In genomic region chr5:68735186-68735585, GRCm38 (mm10) we compare ENCODE assay signal across 14 mouse cellular contexts.
DNase-seq lines count a peak whose midpoint lies in the region; ATAC-seq and TF ChIP-seq lines count a peak whose summit lies in the region.
"Had no signal": no experiment of that assay in that cellular context is flagged by ENCODE, and none has a peak within 500 bp of the region (broad histone marks: within the 10 kb centered on the region; RNA-seq: fewer than 3 reads in every experiment).

No protein-coding gene starts in this region.

- no peak overlapping the region for H3K27ac ChIP-seq in kidney, embryonic 14.5 days (ENCODE audit: low read depth, low read length)
- H3K27ac ChIP-seq in ES-E14 (ENCODE audit: insufficient read depth, low read depth, low read length, poor library complexity, severe bottlenecking), result no peak overlapping the region
- no peak overlapping the region for H3K27ac ChIP-seq in embryonic facial prominence, embryonic 14.5 days (replicated peaks; ENCODE audit: low read depth, low read length)
- H3K27ac ChIP-seq: limb, embryonic 12.5 days had no signal

- no peaks in the 10 kb centered on the region for H3K36me3 ChIP-seq in kidney, embryonic 14.5 days (ENCODE audit: control insufficient read depth, insufficient read depth, low read length)
- H3K36me3 ChIP-seq in ES-E14 (ENCODE audit: control insufficient read depth, insufficient read depth, low read length, poor library complexity, severe bottlenecking), result no peaks in the 10 kb centered on the region
- no peaks in the 10 kb centered on the region for H3K36me3 ChIP-seq in embryonic facial prominence, embryonic 14.5 days (ENCODE audit: control insufficient read depth, insufficient read depth, low read length)
- H3K36me3 ChIP-seq: G1E; limb, embryonic 12.5 days had no signal

- no peak overlapping the region for H3K4me3 ChIP-seq in kidney, embryonic 14.5 days (ENCODE audit: low read length)
- no peak overlapping the region for H3K4me3 ChIP-seq in ES-E14 (ENCODE audit: insufficient read depth in 1 of 2, low read depth in 1 of 2, low read length in 2 of 2, poor library complexity in 1 of 2, severe bottlenecking in 1 of 2)
- no peak overlapping the region for H3K4me3 ChIP-seq in embryonic facial prominence, embryonic 14.5 days (ENCODE audit: low read depth, low read length)
- H3K4me3 ChIP-seq: limb, embryonic 12.5 days; myocyte had no signal

- WGBS in kidney, embryonic 14.5 days, result 36% methylated on average over 5 of the region's 5 CpGs
- WGBS in embryonic facial prominence, embryonic 14.5 days, result 33% methylated on average over 5 of the region's 5 CpGs

- no peak overlapping the region for H3K4me2 ChIP-seq in kidney, embryonic 14.5 days (replicated peaks; ENCODE audit: low read depth, low read length)
- no peak overlapping the region for H3K4me2 ChIP-seq in embryonic facial prominence, embryonic 14.5 days (ENCODE audit: low read depth, low read length)
- H3K4me2 ChIP-seq: limb, embryonic 12.5 days had no signal

- H3K4me1 ChIP-seq in kidney, embryonic 14.5 days (ENCODE audit: control insufficient read depth, insufficient read depth, low read length), result no peaks in the 10 kb centered on the region
- no peaks in the 10 kb centered on the region for H3K4me1 ChIP-seq in ES-E14 (ENCODE audit: control insufficient read depth in 2 of 2, insufficient read depth in 2 of 2, low read length in 2 of 2, poor library complexity in 1 of 2)
- no peaks in the 10 kb centered on the region for H3K4me1 ChIP-seq in embryonic facial prominence, embryonic 14.5 days (ENCODE audit: control insufficient read depth, insufficient read depth, low read length)
- H3K4me1 ChIP-seq: limb, embryonic 12.5 days had no signal

- in situ Hi-C loops in ES-E14 (cut with MboI; ENCODE audit: low sequenced_read_pairs in 2 of 2, unreplicated experiment in 2 of 2), result no loop called here

- no peak for ATAC-seq in kidney, embryonic 14.5 days (ENCODE audit: low FRiP score, low TSS enrichment)
- no peak for ATAC-seq in embryonic facial prominence, embryonic 14.5 days (ENCODE audit: low read depth)
- peak; percentile 100 for ATAC-seq in megakaryocyte progenitor cell, adult 5-6 weeks (replicated peaks; ENCODE audit: poor library complexity)
- ATAC-seq: forebrain, embryonic 16.5 days had no signal

- H3K9ac ChIP-seq in kidney, embryonic 14.5 days (ENCODE audit: low read depth, low read length), result no peak overlapping the region
- no peak overlapping the region for H3K9ac ChIP-seq in ES-E14 (ENCODE audit: insufficient read depth, low read depth, low read length, poor library complexity, severe bottlenecking)
- H3K9ac ChIP-seq in embryonic facial prominence, embryonic 14.5 days (ENCODE audit: low read depth, low read length), result no peak overlapping the region
- H3K9ac ChIP-seq: limb, embryonic 12.5 days had no signal

- no peaks in the 10 kb centered on the region for H3K9me3 ChIP-seq in kidney, embryonic 14.5 days (ENCODE audit: control insufficient read depth, low read length)
- no peaks in the 10 kb centered on the region for H3K9me3 ChIP-seq in ES-E14 (ENCODE audit: control insufficient read depth, insufficient read depth, low read depth, low read length)
- H3K9me3 ChIP-seq in embryonic facial prominence, embryonic 14.5 days (ENCODE audit: control insufficient read depth, low read length), result no peaks in the 10 kb centered on the region
- H3K9me3 ChIP-seq: G1E; limb, embryonic 12.5 days had no signal

- no peaks in the 10 kb centered on the region for H3K27me3 ChIP-seq in kidney, embryonic 14.5 days (ENCODE audit: control insufficient read depth, insufficient read depth, low read length)
- no peaks in the 10 kb centered on the region for H3K27me3 ChIP-seq in embryonic facial prominence, embryonic 14.5 days (replicated peaks; ENCODE audit: control insufficient read depth, insufficient read depth, low read length)
- H3K27me3 ChIP-seq: limb, embryonic 12.5 days had no signal

- DNase-seq in kidney, adult 9 months, result peak; percentile 0
- DNase-seq in ES-E14 (ENCODE audit: low read depth, low spot score), result peak; percentile 1
- DNase-seq in embryonic facial prominence, embryonic 14.5 days (ENCODE audit: low spot score), result peak; percentile 10
- DNase-seq in ovary, postnatal 14 days (ENCODE audit: low spot score), result no peak
- no peak for DNase-seq in kidney, adult 8-10 months
- DNase-seq in frontal cortex, postnatal 25 days (ENCODE audit: low spot score in 2 of 2), result no peak
- DNase-seq: cerebellum, postnatal 36 days; kidney, postnatal 4 days had no signal

TF ChIP-seq in ES-E14, 5 proteins besides CTCF, POLR2A, EP300 and RAD21:
- TF ChIP-seq ZNF384 (IDR thresholded peaks at IDR 0.05; ENCODE audit: low read depth, low read length), result no peak
- TF ChIP-seq HCFC1 (IDR thresholded peaks at IDR 0.05; ENCODE audit: borderline replicate concordance, insufficient read depth, low read length), result no peak
- no peak for TF ChIP-seq MAFK (IDR thresholded peaks at IDR 0.05; ENCODE audit: insufficient read depth, low read depth, low read length)
- no peak for TF ChIP-seq ZC3H11A (IDR thresholded peaks at IDR 0.05; ENCODE audit: borderline replicate concordance, low read depth, low read length)
- TF ChIP-seq CHD2 (IDR thresholded peaks at IDR 0.05; ENCODE audit: low read depth, low read length), result no peak
TF ChIP-seq in ES-E14: peak in this region for 0.

Comparison
In these comparisons a context has a peak if more than half of its experiments do, and no peak if none do; other contexts are left out.
1. DNase-seq: peak in kidney, adult 9 months (single experiment), ES-E14 (single experiment) and embryonic facial prominence, embryonic 14.5 days (single experiment); none in ovary, postnatal 14 days (single experiment), kidney, adult 8-10 months (0 of 2) and frontal cortex, postnatal 25 days (0 of 2).